Mouse (Mus musculus): ENCODE data around the gene Asb4. TPM values are rescaled to one million over a fixed set of nuclear protein-coding genes. Genes with fewer than 3 reads are reported as not detected.

Asb4 gene
- total RNA-seq, 2 experiments from 2014 or later, result 10.6 to 15.5 TPM

DNA sequence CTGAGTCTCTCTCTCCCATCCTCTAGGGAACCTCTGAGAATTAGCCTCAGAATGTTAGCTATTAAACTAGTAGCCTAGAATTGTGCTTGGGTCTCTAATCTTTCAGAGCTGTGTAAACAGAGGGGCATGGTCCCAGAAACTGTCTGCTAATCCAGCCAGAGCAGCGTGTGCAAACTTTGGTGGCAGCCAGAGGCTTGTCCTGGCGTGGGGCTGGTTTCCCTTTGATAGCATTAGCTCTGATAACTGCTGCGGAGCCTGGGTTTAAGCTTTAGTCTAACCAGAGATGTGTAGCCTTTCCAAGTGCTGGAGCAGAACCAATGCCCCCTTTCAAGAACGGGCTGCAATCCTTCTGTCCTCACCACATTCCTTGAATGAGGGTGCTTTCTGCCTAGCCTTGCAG, 11.8 kb downstream of the Asb4 start:
- peak; percentile 33 for DNase-seq

DNA sequence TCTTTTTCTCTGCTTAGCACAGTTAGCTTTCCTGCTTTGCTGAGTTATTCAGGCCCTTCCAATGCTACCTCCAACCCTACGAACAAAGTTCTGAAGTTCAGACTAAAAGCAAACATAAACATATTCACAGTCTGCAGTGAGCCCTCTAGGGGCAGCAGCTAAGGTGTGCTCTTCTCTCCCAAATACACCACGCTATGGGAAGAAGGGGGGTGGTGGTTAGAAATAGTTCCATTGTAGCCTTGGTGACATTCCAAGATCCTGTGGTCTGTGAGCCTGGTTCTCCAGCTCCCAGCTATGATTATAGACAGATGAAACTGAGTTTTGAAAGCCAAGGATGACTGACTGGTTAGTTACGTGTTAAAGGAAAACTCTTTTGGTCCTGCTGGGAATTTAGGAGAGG, 13.6 kb downstream of the Asb4 start:
- DNase-seq, result no peak

DNA sequence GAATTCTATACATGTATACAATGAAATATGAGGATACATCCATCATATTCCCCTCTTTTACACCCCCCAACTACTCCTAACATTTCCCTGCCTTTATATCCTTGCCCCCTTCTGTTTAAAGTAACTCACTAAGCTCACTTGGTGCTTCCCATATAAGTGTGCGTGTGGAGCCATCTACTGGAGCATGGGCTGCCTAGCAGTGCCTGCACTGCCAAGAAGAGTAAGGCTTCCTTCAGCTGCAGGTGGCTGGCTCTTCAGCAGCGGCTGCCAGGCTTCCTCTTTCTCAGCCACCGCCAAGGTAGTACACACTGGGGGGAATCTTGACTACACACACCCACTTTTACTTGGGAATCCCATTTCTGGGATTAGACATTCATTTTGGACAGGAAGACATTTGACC, 18.2 kb downstream of the Asb4 start:
- peak; percentile 78 for DNase-seq

DNA sequence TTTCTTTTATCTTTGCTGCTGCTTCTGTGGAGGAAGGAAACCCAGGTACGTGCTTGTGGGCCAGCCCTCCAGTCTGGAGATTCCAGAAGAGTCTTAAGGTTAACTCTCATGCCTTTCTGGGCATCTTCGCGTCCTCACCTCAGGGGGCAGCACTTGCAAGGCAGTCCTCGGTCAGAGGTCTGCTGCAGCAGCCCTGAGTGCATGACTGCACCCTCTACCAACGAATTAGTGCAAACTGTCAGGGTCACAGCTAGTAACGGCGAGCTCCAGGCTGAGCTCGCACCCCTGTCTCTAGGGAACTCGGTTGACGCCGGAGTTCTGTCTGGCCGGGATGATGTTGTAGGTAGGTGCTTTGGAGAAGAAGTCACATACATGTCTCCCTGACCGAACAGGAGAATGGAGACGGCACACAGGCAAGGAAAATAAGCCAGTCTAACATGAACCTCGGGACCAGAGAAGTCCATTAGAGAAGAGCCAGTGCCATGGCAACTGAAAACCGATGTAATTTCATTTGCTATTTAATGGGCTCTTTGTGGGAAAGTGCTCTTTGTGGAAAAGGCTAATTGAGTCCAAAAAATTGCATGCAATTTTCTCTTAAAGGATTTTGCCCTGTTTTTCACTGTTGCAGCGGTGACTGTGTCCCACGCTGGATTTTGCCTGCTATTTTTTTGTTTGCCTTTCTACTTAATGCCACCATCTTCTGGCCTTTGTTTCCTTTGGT, 20.1 kb downstream of the Asb4 start:
- DNase-seq, result no peak

DNA sequence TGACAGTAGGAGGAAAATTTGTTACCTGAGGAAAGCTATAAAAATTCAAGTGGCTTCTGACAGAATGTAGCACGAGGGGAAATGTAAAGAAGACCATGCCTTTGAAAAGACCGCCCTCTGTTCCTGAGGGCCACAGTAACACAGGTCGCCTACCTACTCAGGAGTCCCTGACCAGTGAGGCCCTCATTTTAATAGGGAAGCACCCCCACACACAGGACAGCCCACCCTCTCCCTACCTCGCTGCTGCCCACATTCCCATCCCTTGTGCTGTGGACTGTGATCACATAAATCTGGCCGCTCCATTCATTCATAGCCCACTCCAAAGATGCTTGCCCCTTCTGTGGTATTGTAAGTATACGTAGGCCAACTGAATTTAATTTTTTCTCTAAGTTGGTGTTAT, 20.8 kb downstream of the Asb4 start:
- DNase-seq, result no peak

DNA sequence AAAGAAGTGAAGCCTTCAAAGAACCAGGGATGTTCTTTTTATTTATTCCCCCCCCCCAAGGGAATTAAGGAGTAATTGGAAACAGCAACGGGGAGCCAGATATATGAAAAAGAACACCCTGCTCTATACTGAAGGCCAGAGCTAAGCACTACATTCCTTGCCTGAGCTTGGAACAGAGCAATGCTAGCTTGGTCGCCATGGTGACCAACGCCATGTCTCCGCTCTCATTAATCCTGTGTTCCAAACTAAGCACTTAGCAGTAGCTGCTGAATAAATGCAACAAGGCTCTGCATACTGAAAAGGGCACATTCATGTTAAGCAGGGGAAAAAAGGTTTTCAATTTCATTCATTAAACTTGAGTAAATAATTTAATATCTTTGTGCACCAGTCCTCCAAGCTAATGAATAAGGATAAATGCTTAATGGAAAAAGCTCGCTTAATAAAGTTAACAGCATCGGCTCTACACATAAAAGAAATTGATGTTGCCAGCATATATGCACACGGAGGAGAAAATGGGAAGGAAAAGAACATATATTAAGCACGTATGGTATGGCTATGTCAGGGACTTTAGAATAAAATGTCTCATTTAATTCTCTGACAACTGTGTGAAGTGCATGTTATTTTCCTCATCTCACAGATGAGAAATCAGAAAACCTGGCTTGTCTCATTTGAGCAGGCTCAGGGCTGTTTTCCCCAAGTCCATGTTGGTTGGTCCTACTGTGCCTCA, 25.4 kb downstream of the Asb4 start:
- no peak for DNase-seq

DNA sequence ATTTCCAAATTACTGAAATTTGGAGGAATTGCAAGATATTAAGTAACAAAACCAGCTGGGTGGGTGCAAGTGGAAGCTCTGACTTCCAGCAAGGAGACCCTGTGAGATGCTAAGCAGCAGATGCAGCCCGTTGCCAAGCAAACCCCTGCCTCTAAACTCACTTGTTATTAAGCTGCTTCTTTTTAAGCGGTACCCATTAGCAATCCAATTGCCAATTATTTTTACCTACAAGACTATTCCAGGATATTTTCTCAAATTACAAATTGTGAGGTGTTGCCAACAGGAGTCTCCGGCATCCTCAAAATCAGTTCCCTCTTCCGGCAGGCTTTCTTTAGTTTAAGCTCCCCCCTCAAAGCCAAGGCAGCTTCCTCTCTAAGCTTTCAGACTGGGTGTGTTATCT, 26.5 kb downstream of the Asb4 start:
- no peak for DNase-seq

DNA sequence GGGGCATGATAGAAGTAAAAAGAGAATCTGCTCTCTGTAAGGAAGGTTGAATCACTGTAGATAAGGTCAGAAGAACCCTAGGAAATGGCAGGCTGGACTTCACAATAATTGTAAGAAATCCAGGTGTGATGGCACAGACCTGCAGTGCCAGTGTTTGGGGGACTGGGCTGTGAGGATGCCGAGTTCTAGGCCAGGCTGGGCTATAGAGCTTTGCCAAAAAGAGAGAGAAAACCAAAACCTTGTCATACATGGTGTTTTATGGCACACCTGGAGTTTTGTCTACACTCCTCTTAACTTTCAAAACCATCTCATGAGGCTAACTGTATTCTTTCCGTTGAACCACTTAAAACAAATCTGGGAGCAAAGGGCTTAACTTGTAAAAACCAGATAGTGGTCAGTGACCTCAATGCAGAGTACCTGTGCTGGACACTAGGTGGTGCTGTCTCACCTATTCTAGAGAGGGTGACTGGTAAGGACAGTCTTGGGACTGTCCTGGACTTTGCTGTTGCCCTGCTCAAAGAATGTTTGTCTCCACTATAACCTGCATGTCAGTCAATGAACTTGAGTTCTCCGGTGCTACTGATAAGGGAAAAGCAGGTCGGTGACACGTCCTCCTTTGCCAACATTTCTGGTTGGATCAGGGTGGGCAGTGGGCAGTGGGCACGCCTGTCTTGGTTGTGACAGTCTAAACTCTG, 27.7 kb downstream of the Asb4 start:
- peak; percentile 87 for DNase-seq

DNA sequence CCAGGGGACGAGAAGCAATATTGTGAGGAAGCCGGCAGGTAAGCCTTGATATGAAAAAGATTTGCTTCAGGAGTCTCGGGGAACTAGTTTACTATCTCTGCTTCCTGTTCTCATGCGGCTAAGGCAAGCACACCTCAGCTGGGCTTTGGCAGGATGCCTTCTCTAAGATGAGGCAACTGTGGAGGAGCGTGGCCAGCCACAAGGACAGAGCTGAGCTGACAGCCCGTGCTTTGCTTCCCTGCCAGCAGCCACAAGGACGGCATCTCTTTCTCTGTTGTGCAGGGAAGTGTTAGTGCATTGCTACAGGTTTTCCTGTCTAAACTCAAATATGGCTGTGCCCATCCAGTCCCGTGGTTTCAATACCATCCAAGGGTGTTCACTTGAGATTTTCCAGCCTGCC, 30.1 kb downstream of the Asb4 start:
- peak; percentile 65 for DNase-seq

DNA sequence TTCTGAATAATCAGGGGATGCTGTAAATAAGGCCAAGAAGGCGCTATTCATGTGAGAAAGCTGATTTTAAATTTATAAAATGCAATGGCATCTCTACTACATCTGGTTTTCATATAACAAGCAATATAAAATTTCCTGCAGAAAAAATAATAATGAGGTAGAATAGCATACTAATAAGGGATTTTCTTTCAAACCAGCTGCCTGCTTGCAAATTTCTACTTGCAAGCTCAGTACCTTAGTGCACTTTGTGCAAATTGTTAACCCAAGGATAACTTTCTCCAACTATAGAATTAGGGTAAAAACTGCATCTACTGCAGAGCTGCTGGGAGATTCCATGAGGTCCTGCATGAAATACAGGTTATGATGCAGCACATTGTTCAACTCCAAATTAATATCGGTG, 38.3 kb downstream of the Asb4 start:
- no peak for DNase-seq

DNA sequence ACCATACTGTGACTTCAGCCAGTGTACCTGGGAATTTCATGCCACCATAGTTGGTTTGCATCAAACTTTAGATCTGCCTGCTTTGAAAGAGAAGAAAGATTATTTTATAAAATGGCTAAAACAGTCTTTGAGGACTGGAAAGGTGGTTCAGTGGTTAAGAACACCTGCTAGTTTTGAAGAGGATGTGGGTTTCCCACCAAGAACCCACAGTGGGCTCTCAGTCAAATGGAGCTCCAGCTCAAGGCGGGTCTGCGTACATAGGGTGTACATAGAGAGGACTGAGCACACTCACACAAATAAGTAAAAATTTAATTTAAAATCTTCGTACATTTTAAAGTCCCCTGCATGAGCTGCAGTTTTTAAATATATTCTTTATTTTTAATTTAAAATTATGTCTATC, 39.2 kb downstream of the Asb4 start:
- DNase-seq, result no peak

DNA sequence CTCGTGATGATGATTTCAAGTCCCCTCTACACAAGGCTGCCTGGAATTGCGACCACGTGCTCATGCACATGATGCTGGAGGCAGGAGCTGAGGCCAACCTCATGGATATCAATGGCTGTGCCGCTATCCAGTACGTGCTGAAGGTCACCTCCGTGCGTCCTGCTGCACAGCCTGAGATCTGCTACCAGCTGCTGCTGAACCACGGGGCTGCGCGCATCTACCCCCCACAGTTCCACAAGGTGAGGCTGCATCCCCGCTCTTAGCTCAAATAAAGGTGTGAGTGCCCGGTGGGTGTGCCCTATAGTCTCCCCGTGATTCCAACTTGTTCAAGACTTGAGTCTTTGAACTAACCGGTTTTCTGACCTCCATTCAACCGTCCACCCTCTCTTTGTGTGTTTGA, 40.4 kb downstream of the Asb4 start:
- DNase-seq, result no peak

DNA sequence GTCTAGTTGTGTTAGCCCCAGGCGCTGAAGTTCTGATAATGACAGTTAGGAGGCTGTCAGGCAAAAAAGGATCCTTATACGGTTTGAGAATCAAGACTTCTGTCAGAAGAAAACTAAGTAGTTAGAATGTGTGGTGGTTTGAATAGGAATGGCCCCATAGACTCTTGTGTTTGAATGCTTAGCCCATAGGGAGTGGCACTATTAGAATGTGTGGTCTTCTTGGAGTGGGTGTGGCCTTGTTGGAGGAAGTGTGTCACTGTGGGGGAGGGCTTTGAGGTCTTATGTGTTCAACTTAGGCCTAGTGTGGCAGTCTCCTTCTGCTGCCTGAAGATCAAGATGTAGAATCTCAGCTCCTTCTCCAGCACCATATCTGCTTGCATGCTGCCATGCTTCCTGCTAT, 43.8 kb downstream of the Asb4 start:
- no peak for DNase-seq

DNA sequence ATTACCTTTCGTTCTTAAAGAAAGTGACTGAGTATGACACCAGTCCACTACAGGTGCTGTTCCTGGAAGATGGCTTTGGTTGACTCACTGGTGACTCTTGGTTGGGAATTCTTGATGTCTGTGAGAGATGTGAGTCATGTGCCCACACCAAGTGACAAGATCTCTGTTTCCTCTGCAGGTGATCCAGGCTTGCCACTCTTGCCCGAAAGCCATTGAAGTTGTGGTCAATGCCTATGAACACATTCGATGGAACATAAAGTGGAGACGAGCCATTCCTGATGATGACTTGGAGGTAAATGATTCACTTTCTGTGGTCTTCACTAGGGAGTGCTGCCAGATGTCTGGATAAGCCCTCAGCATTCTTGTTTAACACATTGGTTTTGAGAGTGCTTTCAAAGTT, 46.4 kb downstream of the Asb4 start:
- no peak for DNase-seq

DNA sequence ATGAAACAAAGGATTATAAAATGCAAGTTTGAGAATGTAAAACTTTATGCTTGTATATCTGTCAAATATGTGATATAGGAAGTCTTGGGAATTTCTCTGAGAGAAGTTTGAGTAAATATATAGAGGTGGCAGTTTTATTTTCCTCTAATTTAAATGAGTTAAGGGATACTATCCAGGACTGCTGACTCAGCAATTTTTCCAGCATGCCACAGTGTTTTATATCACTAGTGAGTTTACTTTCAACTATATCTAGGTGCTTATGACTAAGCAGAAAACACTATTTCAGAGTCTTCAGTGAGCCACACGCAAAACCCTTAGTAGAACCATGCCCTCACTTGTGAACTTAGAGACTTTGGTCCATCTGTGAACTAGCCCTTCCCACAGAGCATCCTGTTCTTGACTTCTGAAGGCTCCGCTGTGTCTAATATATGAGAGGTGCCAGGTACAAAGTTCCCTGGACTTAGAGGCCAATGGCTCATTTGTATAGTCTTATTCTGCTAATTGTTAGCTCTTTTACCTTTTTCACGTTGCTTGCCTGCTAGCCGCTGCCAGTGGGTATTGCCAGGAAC, 46.9 kb downstream of the Asb4 start:
- no peak for DNase-seq

DNA sequence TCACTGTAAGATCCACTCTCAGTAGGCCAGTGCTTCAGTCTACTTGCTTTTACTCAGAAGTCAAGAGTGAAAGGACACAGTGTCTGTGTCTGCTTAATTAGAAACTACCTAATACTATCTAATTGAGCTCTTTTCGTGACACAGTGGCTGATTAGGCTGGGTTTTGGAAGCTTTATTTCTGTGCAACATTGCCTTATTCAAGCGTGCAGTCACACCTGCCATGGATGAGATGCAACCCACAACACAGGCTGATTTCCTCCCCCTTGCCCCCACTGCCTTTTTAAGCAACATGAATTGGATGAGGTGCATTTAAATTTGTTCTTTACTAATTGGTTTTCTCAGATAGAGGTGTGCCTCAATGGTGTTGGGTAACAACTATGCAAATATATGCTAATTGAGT, 50.7 kb downstream of the Asb4 start:
- DNase-seq, result no peak

DNA sequence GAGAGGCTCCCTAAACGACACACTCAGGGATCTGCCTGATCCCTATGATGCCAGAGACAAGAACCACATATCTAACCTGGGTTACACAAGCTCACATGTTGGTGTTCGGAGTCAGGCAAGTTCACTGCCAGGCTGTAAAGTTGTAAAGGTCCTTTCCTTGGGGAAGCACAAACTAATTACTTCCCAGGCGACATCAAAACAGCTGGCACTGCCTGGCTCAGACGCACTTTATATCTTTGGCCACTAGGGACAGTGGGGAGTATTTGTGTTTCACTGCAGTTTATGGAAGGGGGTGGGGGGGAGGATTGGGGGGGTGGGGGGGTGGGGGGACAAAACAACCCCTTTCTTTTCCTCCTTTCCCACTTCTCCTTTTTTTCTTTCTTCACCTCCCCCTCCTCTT, 54.6 kb downstream of the Asb4 start:
- peak; percentile 40 for DNase-seq

DNA sequence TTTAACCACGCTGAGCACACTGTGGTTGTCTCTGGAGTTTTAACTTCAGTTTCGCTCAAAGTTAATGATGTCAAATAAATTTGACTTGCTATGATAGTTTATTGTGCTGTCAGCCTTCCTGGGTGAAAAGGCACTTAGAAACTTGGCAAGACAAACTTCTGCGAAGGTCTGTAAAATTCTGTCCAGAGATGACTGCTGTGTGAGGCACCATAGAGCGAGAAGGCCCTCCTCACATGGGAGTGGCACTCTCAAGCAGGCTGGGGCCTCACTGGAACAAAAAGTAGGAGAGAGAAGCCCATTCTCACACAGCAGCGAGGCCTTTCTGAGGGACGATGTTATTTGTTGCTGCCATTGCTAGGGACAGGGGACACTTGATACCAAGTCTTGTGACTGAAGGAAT, 58.0 kb downstream of the Asb4 start:
- DNase-seq, result no peak

DNA sequence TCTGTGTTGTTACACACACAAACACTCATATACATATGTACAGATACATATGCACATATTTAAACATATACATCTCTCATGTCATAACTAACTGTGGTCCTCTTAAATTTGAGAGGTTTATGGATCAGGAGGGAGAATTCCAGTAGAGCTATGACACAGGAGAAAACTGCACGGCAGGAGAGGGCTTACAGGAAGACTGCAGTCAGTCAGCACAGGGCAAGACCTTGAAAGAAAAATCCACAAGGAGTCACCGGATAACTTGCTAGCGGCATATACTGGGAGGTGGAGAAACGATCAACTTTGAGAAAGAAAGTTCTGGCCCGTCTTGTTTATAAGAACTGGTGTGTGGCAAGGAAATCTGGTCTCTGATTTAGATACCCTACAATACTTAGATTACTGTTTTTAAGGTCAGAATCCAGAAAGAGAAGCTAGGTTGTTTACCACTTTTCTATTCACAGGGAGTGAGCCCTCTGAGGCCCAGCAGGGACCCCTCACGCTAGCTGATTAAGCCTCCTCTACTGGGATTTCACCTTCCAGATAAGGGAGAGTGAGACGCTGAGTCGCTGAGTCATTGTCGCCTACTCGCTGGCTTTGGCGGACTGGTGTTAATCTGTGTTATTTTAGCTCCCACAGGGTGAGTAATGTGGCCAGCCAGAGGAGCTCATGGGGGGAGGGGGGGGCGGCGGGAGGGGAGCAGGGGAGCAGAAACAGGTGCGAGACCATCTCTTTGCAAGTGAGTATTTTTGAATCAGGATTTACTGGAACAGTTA, 59.3 kb downstream of the Asb4 start:
- DNase-seq, result peak; percentile 65

DNA sequence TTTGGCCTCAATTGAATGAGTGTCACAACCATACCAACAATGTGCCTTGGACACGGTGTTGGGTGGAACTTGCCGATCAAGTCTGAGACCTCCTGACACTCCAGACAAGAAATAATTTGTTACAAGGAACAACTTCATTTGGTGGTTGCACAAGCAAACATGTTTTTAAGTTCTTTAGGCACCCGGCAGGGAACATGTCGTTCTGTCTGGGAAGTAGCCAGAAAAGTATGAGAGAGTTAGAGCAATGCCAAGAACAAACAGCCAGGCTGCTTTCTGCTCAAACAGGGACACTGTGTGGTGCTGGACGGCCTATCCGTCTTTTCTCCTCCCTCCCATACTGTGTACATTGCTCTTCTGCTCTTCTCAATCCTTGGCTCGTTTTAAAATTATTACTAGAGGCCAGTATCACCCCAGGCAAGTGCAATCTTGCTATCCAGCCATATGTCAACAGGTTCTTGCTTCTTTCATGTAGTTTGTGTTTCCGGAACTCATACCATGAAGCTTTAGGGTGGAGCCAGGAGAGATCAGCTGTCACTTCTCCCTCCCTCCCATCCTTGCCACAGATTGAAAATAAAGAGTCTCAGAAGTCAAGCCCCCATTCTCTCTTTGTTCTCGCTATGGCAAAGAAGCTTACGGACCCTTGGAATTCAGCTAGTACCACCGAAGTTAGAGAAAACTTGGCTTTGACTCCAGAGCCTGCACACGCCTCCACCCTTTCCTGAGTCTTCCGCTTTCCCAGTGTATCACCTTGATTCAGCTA, 60.1 kb downstream of the Asb4 start:
- peak; percentile 30 for DNase-seq

DNA sequence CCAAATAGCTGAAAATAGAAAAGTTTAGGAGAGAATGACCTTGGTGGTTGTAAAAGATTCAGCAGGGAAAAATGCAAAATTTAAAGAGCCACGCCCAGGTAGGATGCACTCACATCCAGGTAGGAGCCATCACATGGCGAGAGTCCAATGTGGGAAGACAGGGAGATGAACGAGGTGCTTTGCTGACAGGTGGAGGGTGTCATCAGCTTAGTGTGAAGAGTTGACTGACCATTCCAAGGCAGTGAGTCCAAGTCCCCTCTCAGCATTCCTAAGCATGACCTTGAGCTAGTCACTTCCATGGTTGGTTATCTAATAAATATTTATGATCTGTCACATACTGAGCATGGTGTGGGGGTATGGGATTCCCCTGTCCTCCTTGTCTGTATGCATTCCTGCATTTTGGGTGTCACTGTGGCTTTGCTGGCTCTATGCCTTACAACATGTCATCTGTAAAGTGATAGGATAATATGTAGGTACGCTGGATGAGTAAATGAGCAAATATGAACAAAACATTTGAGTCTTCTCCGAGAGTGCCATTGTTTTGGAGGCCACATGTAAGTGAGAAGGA, 61.2 kb downstream of the Asb4 start:
- no peak for DNase-seq

DNA sequence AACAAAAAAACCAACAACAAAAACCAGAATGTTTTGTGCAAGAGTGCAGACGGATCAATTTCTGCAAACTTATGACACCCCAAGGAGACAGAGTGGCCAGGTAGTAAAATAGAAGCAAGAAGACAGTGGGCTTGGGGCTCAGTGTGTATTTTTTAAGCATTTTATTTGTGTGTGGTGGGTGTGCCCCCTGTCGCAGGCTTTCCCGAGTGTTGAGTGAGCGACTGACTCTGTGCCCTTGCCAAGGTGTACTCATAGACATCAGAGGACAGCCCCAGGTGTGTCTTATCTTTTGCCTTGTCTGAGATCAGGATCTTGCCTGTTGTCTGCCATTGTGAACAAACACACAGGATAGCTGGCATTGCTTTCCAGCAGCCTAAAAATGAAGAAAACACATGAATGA, 63.8 kb downstream of the Asb4 start:
- DNase-seq, result no peak

All from heart, postnatal 4 days (tissue).